Mouse (Mus musculus) hindbrain, embryonic 15.5 days (tissue): ENCODE measurements around the gene Negr1. TPM values are rescaled to one million over a fixed set of nuclear protein-coding genes. Genes with fewer than 3 reads are reported as not detected.

ENCODE experiments used
- ATAC-seq: fragments of 200-750 bp; cut with Nextera tagmentation; 2 replicates; pipeline ENCODE4 v1.8.0; 2017; ENCODE audit warnings: low read depth, moderate number of reproducible peaks, moderate TSS enrichment; ENCODE audit not compliant: low FRiP score
- H3K27ac ChIP-seq: fragments of 300-500 bp; sonication (generic); replicated peaks from 2 replicates; pipeline ENCODE4 v1.5.1; 2015; ENCODE audit warnings: mild to moderate bottlenecking, inconsistent platforms
- H3K27me3 ChIP-seq: fragments of 300-500 bp; sonication (generic); 2 replicates; pipeline ENCODE4 v1.6.1; 2015; ENCODE audit warnings: control low read depth, inconsistent platforms
- H3K36me3 ChIP-seq: fragments of 300-500 bp; sonication (generic); 2 replicates; pipeline ENCODE4 v1.6.1; 2015; ENCODE audit warnings: control low read depth, inconsistent platforms
- H3K4me1 ChIP-seq: fragments of 300-500 bp; sonication (generic); replicated peaks from 2 replicates; pipeline ENCODE4 v1.6.1; 2015; ENCODE audit warnings: control low read depth, inconsistent platforms
- H3K4me2 ChIP-seq: fragments of 300-500 bp; sonication (generic); 2 replicates; pipeline ENCODE4 v1.6.1; 2015; ENCODE audit warnings: moderate library complexity, mild to moderate bottlenecking, inconsistent platforms
- H3K4me3 ChIP-seq: fragments of 300-500 bp; sonication (generic); 2 replicates; pipeline ENCODE4 v1.5.1; 2015; ENCODE audit warnings: mild to moderate bottlenecking, inconsistent platforms
- H3K9ac ChIP-seq: fragments of 300-500 bp; sonication (generic); 2 replicates; pipeline ENCODE4 v1.6.1; 2015; ENCODE audit warnings: inconsistent platforms
- H3K9me3 ChIP-seq: fragments of 300-500 bp; sonication (generic); 2 replicates; pipeline ENCODE4 v1.6.1; 2016; ENCODE audit warnings: control low read depth, inconsistent platforms
- WGBS: fragments of 180-500 bp; shearing (Covaris S2); methylation state at CpG from one replicate; pipeline ENCODE4 v1.1.7; 2015; 5-methylcytosine and 5-hydroxymethylcytosine counted together
- polyA plus RNA-seq: library from polyadenylated mRNA; unstranded; fragments of >200 nt; fragmentation: Nextera tagmentation; extraction: Ambion mirVana; gene quantifications from 2 replicates; pipeline ENCODE4 v1.2.1, GENCODE M21; 2015

Gene Negr1
- 49.8 and 53.7 TPM in 2 replicates for polyA plus RNA-seq

DNA sequence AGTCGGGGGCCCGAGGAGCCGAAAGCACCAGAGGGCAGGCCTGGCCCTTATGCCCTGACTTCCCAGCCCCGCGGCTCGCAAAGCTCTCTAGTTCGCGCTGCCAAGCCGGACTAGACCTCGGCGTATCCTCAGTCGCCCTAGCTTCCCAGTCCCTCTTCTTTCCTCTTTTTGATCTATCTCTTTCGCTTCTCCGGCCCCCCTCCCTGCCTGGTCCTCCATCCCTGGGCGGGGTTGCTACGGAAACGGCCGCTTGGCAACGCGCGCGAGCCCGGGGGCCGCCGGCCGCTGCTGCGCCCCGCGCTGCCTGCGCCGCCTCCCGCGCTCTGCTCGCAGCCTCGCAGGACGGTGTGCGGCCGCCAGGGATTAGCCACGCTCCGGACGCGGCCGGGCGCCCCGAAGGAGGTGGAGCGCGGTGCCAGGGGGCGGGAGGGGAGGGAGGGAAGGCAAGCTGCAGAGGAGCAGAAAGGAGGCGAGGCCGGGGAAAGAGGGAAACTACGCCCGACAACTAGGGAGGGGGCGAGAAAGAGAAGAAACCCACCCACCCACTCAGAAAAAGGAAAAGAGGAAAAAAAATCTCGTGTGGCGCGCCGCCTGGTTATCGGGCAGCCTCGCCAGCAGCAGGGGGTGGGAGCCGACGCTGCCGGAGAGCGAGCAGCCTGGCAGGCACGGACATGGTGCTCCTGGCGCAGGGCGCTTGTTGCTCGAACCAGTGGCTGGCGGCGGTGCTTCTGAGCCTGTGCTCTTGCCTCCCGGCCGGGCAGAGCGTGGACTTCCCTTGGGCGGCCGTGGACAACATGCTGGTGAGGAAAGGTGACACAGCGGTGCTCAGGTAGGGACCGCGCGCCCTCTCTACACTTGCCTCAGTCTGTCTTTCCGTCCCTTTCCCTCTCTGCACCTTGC lies at the start of gene Negr1:
TSS of gene Negr1 (plus strand) at position 271 of the 900 bp plus-strand sequence.
- Histone ChIP-seq H3K27ac (peak within 1 kb of the TSS; percentile 97), H3K36me3 (no peaks in the 10 kb centered on the region), H3K4me1 (peaks cover 22% of the 10 kb centered on the region), H3K4me2 (peak within 1 kb of the TSS; percentile 84), H3K9ac (peak within 1 kb of the TSS; percentile 86), H3K4me3 (peak within 1 kb of the TSS; percentile 69), H3K27me3 (no peaks in the 10 kb centered on the region), H3K9me3 (no peaks in the 10 kb centered on the region)
- WGBS: under 1% methylated on average over 76 of the region's 79 CpGs
- peak; percentile 84 for ATAC-seq

DNA sequence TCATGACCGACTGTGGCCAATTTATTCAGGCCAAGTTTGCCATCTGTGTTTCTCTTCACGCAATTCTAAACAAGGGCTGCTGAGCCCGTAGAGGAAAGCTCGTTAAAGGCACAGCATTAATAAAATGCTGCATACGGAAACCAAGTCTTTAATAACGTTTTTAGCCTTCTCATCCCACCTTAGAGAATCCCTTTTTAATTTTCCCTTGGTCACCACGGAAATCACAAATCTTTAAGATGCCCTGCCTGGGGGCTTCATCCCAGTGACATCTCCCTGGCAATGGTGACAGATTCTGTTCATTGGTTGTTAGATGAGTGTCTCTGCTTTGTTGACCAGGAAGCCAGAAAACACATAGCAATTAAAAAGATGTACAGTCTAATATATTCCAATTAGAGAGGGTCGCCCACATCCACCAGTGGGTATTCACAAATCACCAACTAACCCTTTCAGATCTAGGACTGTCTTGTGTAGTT lies 35.1 kb upstream of the Negr1 start:
- ATAC-seq: peak; percentile 66; the same call in 1 of the 2 replicates
- Histone ChIP-seq H3K4me1 (peaks cover 4% of the 10 kb centered on the region; the same call in 1 of the 2 replicates), H3K4me2 (peak overlapping the region; percentile 23; the same call in 1 of the 2 replicates), H3K9me3 (no peaks in the 10 kb centered on the region), H3K9ac (no peak overlapping the region), H3K36me3 (no peaks in the 10 kb centered on the region), H3K4me3 (no peak overlapping the region), H3K27me3 (no peaks in the 10 kb centered on the region), H3K27ac (no peak overlapping the region)
- WGBS: 31% methylated on average over 8 of the region's 8 CpGs

DNA sequence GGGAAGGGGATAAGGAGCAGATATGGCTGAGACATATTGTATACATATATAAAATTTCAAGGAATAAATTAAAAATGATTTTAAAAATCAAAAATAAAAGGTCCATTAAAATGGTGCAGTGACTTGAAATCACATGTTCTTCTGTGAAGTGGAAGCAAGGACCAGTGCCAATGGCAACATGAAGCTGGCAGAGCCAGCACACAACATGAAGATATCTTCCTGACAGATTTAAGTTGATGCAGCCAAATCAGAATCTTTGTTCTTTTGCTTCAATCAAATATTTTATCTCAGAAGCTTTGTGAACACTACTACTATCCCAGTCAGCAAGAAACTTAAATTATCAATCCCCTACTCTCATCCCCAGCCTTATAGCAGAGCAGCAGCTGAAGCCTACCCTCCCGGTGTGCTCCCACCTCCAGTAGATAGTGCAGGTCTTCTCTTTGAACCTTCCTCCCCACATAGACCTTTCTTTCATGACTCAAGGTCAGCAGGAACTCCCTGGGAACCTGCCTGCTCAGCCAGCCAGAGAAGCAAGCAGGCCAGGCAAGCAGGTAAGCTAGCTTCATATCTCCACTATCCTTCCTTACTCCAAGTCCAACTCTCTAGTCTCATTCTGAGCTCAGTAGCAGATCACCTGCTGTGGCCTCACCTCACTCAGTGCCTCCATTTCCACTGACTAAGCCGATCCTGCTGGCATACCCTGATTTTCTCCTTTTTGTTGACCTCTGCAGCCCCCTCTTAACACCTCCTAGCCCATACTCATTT lies 34.2 kb upstream of the Negr1 start:
- no peak overlapping the region for H3K4me3 ChIP-seq
- no peaks in the 10 kb centered on the region for H3K9me3 ChIP-seq
- no peak overlapping the region for H3K9ac ChIP-seq
- H3K27me3 ChIP-seq: no peaks in the 10 kb centered on the region
- 82% methylated on average over 2 of the region's 2 CpGs for WGBS
- H3K4me1 ChIP-seq: peaks cover 4% of the 10 kb centered on the region; the same call in 1 of the 2 replicates
- H3K4me2 ChIP-seq: no peak overlapping the region
- no peak overlapping the region for H3K27ac ChIP-seq
- H3K36me3 ChIP-seq: no peaks in the 10 kb centered on the region
- ATAC-seq: no peak

DNA sequence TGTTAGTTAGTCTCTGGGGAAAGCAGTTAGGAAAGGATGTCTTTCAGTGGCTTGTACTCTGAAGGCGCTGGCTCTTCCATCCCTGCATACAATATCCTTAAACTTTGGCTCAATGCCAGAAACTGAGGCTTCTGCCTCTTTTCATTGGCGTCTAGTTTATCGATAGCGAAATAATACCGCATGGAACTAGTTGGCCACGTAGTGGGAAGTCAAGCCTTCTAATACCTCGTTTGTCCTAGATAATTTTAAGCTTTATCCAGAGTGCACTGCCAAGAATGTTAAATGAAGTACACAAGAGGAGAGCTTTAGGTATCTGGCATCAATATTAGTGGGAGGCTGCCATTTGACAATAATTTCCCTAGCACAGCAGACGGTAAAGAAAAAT lies 2.2 kb upstream of the Negr1 start:
- Histone ChIP-seq H3K27me3 (no peaks in the 10 kb centered on the region), H3K4me3 (peak overlapping the region; percentile 69), H3K9me3 (no peaks in the 10 kb centered on the region), H3K36me3 (no peaks in the 10 kb centered on the region), H3K4me2 (peak overlapping the region; percentile 84), H3K4me1 (peaks cover 10% of the 10 kb centered on the region), H3K27ac (peak overlapping the region; percentile 97), H3K9ac (peak overlapping the region; percentile 61)
- ATAC-seq: no peak
- 7% methylated on average over 8 of the region's 8 CpGs for WGBS

DNA sequence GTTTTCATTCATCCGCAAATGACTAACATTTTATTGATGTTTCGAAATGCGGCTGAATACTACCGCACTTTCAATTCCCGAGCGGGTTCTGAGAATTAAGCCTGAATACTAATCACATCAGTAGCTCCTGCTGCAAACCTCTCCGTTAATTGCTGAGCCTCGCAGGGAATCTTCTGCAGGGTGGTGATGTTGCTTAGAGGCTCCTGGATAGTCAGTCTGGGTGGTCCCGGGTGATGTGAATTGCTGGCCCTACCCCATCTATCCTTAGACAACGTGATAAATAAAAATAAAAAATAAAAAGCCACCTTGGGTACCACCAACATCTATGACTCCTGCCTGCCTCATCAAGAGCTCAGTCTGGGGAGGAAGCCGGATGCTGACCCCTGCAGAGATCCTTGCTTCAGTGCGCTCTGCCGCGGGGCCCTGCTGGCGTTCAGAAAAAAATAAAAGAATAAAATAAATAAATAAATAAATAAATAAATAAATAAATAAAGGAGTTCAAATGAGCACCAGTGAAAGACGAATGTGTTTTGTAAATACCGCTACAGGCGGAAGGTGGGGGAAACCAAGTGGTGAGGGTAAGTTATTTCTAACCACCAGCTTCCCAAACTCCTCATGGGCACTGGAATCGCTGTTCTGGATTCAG lies 1.6 kb upstream of the Negr1 start:
- ATAC-seq: peak; percentile 4; the same call in 1 of the 2 replicates
- 1% methylated on average over 19 of the region's 19 CpGs for WGBS

DNA sequence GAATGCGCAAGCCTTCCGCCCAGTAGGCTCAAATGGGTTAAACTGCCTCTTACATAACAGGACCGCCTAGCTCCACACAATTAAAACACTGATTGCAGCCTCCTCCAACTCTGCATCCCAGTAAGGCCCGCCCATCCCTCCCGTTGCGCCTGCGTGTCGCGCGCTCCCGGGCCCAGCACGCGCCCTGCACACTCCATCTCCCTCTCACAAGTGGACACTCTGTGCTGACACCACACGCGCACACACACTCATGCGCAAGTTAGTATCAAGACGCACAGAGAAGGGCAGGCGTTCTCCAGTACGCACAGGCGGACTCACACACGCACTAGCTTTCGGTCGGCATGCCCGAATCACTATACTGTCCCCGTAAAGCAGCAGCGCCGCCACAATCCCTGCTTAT lies 828 bp upstream of the Negr1 start:
- H3K4me1 ChIP-seq: peaks cover 17% of the 10 kb centered on the region
- H3K4me3 ChIP-seq: peak overlapping the region; percentile 69
- H3K27ac ChIP-seq: peak overlapping the region; percentile 97
- H3K36me3 ChIP-seq: no peaks in the 10 kb centered on the region
- H3K4me2 ChIP-seq: peak overlapping the region; percentile 84
- H3K9ac ChIP-seq: peak overlapping the region; percentile 61
- H3K27me3 ChIP-seq: no peaks in the 10 kb centered on the region
- no peaks in the 10 kb centered on the region for H3K9me3 ChIP-seq
- 0% methylated on average over 27 of the region's 27 CpGs for WGBS
- peak; percentile 91 for ATAC-seq

More for the DNA sequence above, 1.6 kb upstream of the Negr1 start:
- Histone ChIP-seq H3K27ac (peak overlapping the region; percentile 97), H3K4me2 (peak overlapping the region; percentile 84), H3K4me3 (peak overlapping the region; percentile 69), H3K9me3 (no peaks in the 10 kb centered on the region), H3K4me1 (peaks cover 16% of the 10 kb centered on the region), H3K36me3 (no peaks in the 10 kb centered on the region), H3K9ac (peak overlapping the region; percentile 61), H3K27me3 (no peaks in the 10 kb centered on the region)

DNA sequence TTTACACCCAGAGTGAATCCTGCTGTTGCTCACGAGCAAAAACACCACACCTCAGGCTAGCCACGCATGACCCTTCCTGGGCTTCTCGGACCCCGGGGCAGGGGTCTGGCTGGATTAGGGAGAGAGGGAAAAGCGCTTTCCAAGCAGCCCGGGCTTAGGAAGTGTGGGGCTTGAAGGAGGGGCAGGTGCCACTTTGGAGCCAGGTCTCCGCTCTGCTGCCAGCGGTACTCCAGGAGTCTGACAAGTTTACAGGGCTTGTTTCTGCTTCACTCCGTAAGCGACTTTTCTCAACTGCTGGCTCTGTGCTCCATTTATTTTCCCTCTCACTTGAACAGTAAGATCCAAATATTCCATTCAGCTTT lies 811 bp downstream of the Negr1 start:
- no peaks in the 10 kb centered on the region for H3K9me3 ChIP-seq
- peak overlapping the region; percentile 84 for H3K4me2 ChIP-seq
- no peaks in the 10 kb centered on the region for H3K27me3 ChIP-seq
- H3K4me1 ChIP-seq: peaks cover 23% of the 10 kb centered on the region
- H3K27ac ChIP-seq: peak overlapping the region; percentile 97
- H3K9ac ChIP-seq: peak overlapping the region; percentile 86
- H3K36me3 ChIP-seq: no peaks in the 10 kb centered on the region
- 0% methylated on average over 10 of the region's 10 CpGs for WGBS
- ATAC-seq: no peak
- peak overlapping the region; percentile 69 for H3K4me3 ChIP-seq

DNA sequence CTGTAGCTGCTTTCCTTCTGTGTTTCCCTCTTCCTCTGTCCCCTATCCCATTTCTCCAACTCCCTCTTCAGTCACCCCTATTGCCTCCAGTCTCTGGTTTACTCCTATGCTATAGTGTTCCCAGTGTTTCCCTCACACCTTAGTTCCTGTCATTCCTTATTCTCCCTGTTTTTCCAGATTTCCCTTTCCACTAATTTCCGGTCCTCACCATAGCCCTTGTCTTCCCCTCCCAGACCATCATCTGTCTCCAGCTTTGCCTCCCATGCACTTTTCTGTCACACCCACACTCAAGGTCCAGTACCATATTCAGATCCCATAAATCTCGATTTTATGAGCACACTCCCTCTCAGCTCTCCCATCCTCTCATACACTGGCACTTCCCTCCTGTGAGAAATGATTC lies 1.2 kb downstream of the Negr1 start:
- Histone ChIP-seq H3K27me3 (no peaks in the 10 kb centered on the region), H3K9me3 (no peaks in the 10 kb centered on the region), H3K9ac (peak overlapping the region; percentile 86), H3K27ac (peak overlapping the region; percentile 97), H3K4me1 (peaks cover 26% of the 10 kb centered on the region), H3K4me2 (peak overlapping the region; percentile 84), H3K36me3 (no peaks in the 10 kb centered on the region), H3K4me3 (peak overlapping the region; percentile 69)
- WGBS: 19% methylated on average over 2 of the region's 2 CpGs
- ATAC-seq: no peak

DNA sequence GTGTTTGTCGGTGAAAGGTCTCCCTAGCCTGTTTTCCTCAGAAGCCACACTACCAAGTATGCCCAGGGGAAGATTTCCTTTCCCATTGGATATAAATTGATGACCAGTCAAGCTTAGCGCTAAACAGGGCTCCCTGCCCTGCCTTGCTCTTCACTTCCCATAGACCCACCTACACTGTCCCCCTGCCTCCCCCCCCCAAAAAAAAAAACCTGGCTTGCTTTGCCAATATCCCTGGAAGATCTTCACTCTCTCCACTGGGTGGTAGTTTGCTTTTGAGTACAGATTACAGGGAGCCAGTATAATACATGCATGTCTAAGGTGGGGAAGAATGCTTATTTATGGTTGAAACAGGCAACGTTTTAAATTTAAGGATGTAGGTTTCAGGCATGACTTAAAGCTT lies 1.8 kb downstream of the Negr1 start:
- Histone ChIP-seq H3K27ac (peak overlapping the region; percentile 97), H3K9me3 (no peaks in the 10 kb centered on the region), H3K9ac (peak overlapping the region; percentile 86), H3K4me3 (peak overlapping the region; percentile 69), H3K27me3 (no peaks in the 10 kb centered on the region), H3K4me1 (peaks cover 26% of the 10 kb centered on the region), H3K36me3 (no peaks in the 10 kb centered on the region), H3K4me2 (peak overlapping the region; percentile 84)
- WGBS: 6% methylated on average over 3 of the region's 3 CpGs
- no peak for ATAC-seq

DNA sequence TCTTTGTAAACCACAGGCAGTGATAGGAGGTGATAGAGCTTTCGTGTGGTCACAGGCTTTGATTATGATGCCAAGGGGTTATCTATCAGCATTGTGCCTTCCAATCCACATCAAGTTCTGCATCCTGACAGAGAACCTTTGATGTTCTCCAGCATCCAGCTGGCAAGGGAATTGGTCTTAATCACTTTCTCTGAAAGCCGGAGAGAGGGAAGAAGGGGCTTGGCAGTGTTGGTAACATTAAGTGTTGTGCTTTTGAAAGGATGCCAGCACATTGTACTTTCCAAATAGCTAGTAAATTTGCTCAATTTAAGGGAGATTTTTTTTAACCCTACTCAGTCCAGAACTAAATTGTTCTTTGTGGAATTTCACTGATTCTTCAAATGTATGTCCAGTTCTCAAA lies 11.9 kb downstream of the Negr1 start:
- no peaks in the 10 kb centered on the region for H3K36me3 ChIP-seq

DNA sequence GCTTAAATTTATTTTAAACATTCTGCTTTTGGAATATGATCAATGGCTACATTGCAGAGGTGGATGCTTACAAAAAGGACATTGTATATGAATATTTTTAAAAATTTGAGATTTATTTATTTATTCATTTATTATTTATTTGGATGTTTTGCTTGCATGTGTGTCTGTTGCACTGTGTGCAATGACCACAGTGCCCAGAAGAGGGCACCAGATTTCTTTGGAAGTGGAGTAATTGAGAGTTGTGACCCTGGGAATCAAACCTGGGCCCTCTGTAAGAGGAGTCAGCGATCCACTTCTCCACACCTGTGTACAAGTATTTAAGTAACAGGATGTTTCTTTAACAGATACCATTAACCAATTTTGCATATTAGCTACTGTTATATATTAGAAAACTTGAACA lies 14.7 kb downstream of the Negr1 start:
- no peaks in the 10 kb centered on the region for H3K4me1 ChIP-seq
- no peak overlapping the region for H3K4me2 ChIP-seq
- H3K9me3 ChIP-seq: no peaks in the 10 kb centered on the region
- no peak for ATAC-seq
- no peak overlapping the region for H3K9ac ChIP-seq
- H3K27me3 ChIP-seq: no peaks in the 10 kb centered on the region
- H3K36me3 ChIP-seq: no peaks in the 10 kb centered on the region
- no peak overlapping the region for H3K27ac ChIP-seq
- WGBS: 95% methylated on average over 1 of the region's 1 CpGs
- no peak overlapping the region for H3K4me3 ChIP-seq

More for the DNA sequence above, 11.9 kb downstream of the Negr1 start:
- H3K9me3 ChIP-seq: no peaks in the 10 kb centered on the region
- no peak overlapping the region for H3K4me3 ChIP-seq
- H3K27me3 ChIP-seq: no peaks in the 10 kb centered on the region
- WGBS: 33% methylated on average over 2 of the region's 2 CpGs
- no peak overlapping the region for H3K27ac ChIP-seq
- no peak for ATAC-seq
- H3K4me1 ChIP-seq: no peaks in the 10 kb centered on the region
- no peak overlapping the region for H3K9ac ChIP-seq
- no peak overlapping the region for H3K4me2 ChIP-seq
